Mouse (Mus musculus): ENCODE data around the gene Rpl27a. TPM values are rescaled to one million over a fixed set of nuclear protein-coding genes. Genes with fewer than 3 reads are reported as not detected.

Rpl27a gene
- polyA plus RNA-seq, 1 experiment from 2014 or later = 73.6 TPM

GRCm38 (mm10) chr7:109532691-109533090 is 13.7 kb downstream of the Rpl27a start:
- WGBS = 85% methylated on average over 3 of the region's 3 CpGs
- peaks cover 2% of the 10 kb centered on the region; the same call in 1 of the 2 replicates for H3K36me3 ChIP-seq (ENCODE audit: control insufficient read depth, insufficient read depth, low read length)
- no peaks in the 10 kb centered on the region for H3K27me3 ChIP-seq (ENCODE audit: control insufficient read depth, insufficient read depth, low read depth, low read length)
- no peak overlapping the region for H3K9ac ChIP-seq (ENCODE audit: low read depth, low read length)
- no peak overlapping the region for H3K4me3 ChIP-seq (ENCODE audit: low read depth, low read length)
- ATAC-seq = no peak
- H3K9me3 ChIP-seq (replicated peaks; ENCODE audit: control insufficient read depth, low read length, poor library complexity, severe bottlenecking) = no peaks in the 10 kb centered on the region
- H3K4me2 ChIP-seq (ENCODE audit: low read length) = no peak overlapping the region
- peaks cover 2% of the 10 kb centered on the region; the same call in 1 of the 2 replicates for H3K4me1 ChIP-seq (ENCODE audit: control insufficient read depth, insufficient read depth, low read length)
- H3K27ac ChIP-seq (ENCODE audit: low read length) = no peak overlapping the region

- H3K4me1 ChIP-seq (ENCODE audit: control insufficient read depth, insufficient read depth, low read length) = peaks cover 2% of the 10 kb centered on the region; the same call in 1 of the 2 replicates
- no peak overlapping the region for H3K4me2 ChIP-seq (ENCODE audit: low read length)
- no peak overlapping the region for H3K27ac ChIP-seq (ENCODE audit: low read length)
- no peaks in the 10 kb centered on the region for H3K27me3 ChIP-seq (ENCODE audit: control insufficient read depth, insufficient read depth, low read depth, low read length)
- peaks cover 2% of the 10 kb centered on the region; the same call in 1 of the 2 replicates for H3K36me3 ChIP-seq (ENCODE audit: control insufficient read depth, insufficient read depth, low read length)
- H3K4me3 ChIP-seq (ENCODE audit: low read depth, low read length) = no peak overlapping the region
- no peak overlapping the region for H3K9ac ChIP-seq (ENCODE audit: low read depth, low read length)
- ATAC-seq = no peak
- WGBS = 90% methylated on average over 4 of the region's 4 CpGs
- H3K9me3 ChIP-seq (replicated peaks; ENCODE audit: control insufficient read depth, low read length, poor library complexity, severe bottlenecking) = no peaks in the 10 kb centered on the region
These were observed 14.2 kb downstream of the Rpl27a start for GRCm38 (mm10) chr7:109533129-109533528.

GRCm38 (mm10) chr7:109533888-109534287 is 14.9 kb downstream of the Rpl27a start:
- H3K27me3 ChIP-seq (ENCODE audit: control insufficient read depth, insufficient read depth, low read depth, low read length) = no peaks in the 10 kb centered on the region
- ATAC-seq = no peak
- WGBS = 80% methylated on average over 4 of the region's 4 CpGs

GRCm38 (mm10) chr7:109534921-109535320 is 16.0 kb downstream of the Rpl27a start:
- H3K9me3 ChIP-seq (replicated peaks; ENCODE audit: control insufficient read depth, low read length, poor library complexity, severe bottlenecking) = no peaks in the 10 kb centered on the region
- ATAC-seq = no peak
- H3K36me3 ChIP-seq (ENCODE audit: control insufficient read depth, insufficient read depth, low read length) = peaks cover 2% of the 10 kb centered on the region; the same call in 1 of the 2 replicates
- H3K9ac ChIP-seq (ENCODE audit: low read depth, low read length) = no peak overlapping the region
- H3K4me3 ChIP-seq (ENCODE audit: low read depth, low read length) = no peak overlapping the region
- no peaks in the 10 kb centered on the region for H3K27me3 ChIP-seq (ENCODE audit: control insufficient read depth, insufficient read depth, low read depth, low read length)
- 88% methylated on average over 3 of the region's 3 CpGs for WGBS
- no peak overlapping the region for H3K4me2 ChIP-seq (ENCODE audit: low read length)
- peaks cover 2% of the 10 kb centered on the region; the same call in 1 of the 2 replicates for H3K4me1 ChIP-seq (ENCODE audit: control insufficient read depth, insufficient read depth, low read length)
- no peak overlapping the region for H3K27ac ChIP-seq (ENCODE audit: low read length)

More at GRCm38 (mm10) chr7:109533888-109534287, 14.9 kb downstream of the Rpl27a start:
- Histone ChIP-seq H3K9ac (ENCODE audit: low read depth, low read length) (no peak overlapping the region), H3K4me1 (ENCODE audit: control insufficient read depth, insufficient read depth, low read length) (peaks cover 2% of the 10 kb centered on the region; the same call in 1 of the 2 replicates), H3K9me3 (replicated peaks; ENCODE audit: control insufficient read depth, low read length, poor library complexity, severe bottlenecking) (no peaks in the 10 kb centered on the region), H3K4me2 (ENCODE audit: low read length) (no peak overlapping the region), H3K36me3 (ENCODE audit: control insufficient read depth, insufficient read depth, low read length) (peaks cover 2% of the 10 kb centered on the region; the same call in 1 of the 2 replicates), H3K4me3 (ENCODE audit: low read depth, low read length) (no peak overlapping the region), H3K27ac (ENCODE audit: low read length) (no peak overlapping the region)

- peak overlapping the region; percentile 24; the same call in 1 of the 2 replicates for H3K27ac ChIP-seq (ENCODE audit: low read length)
These were observed 17.6 kb downstream of the Rpl27a start for GRCm38 (mm10) chr7:109536451-109536946.

GRCm38 (mm10) chr7:109540902-109541301 is 22.0 kb downstream of the Rpl27a start:
- no peak for ATAC-seq
- no peak overlapping the region for H3K9ac ChIP-seq (ENCODE audit: low read depth, low read length)

More at GRCm38 (mm10) chr7:109536451-109536946, 17.6 kb downstream of the Rpl27a start:
- peaks cover 2% of the 10 kb centered on the region; the same call in 1 of the 2 replicates for H3K4me1 ChIP-seq (ENCODE audit: control insufficient read depth, insufficient read depth, low read length)
- peaks cover 2% of the 10 kb centered on the region; the same call in 1 of the 2 replicates for H3K36me3 ChIP-seq (ENCODE audit: control insufficient read depth, insufficient read depth, low read length)
- H3K9me3 ChIP-seq (replicated peaks; ENCODE audit: control insufficient read depth, low read length, poor library complexity, severe bottlenecking) = no peaks in the 10 kb centered on the region
- no peak overlapping the region for H3K4me3 ChIP-seq (ENCODE audit: low read depth, low read length)
- no peak overlapping the region for H3K4me2 ChIP-seq (ENCODE audit: low read length)
- peak; percentile 86 for ATAC-seq
- no peak overlapping the region for H3K9ac ChIP-seq (ENCODE audit: low read depth, low read length)
- 33% methylated on average over 4 of the region's 4 CpGs for WGBS
- H3K27me3 ChIP-seq (ENCODE audit: control insufficient read depth, insufficient read depth, low read depth, low read length) = no peaks in the 10 kb centered on the region

GRCm38 (mm10) chr7:109541609-109542363 is 22.8 kb downstream of the Rpl27a start:
- H3K4me3 ChIP-seq (ENCODE audit: low read depth, low read length) = no peak overlapping the region
- no peak overlapping the region for H3K27ac ChIP-seq (ENCODE audit: low read length)
- ATAC-seq = no peak
- H3K27me3 ChIP-seq (ENCODE audit: control insufficient read depth, insufficient read depth, low read depth, low read length) = no peaks in the 10 kb centered on the region
- no peak overlapping the region for H3K9ac ChIP-seq (ENCODE audit: low read depth, low read length)
- H3K4me1 ChIP-seq (ENCODE audit: control insufficient read depth, insufficient read depth, low read length) = peaks cover 2% of the 10 kb centered on the region; the same call in 1 of the 2 replicates
- H3K36me3 ChIP-seq (ENCODE audit: control insufficient read depth, insufficient read depth, low read length) = no peaks in the 10 kb centered on the region
- H3K4me2 ChIP-seq (ENCODE audit: low read length) = no peak overlapping the region
- 89% methylated on average over 10 of the region's 10 CpGs for WGBS
- H3K9me3 ChIP-seq (replicated peaks; ENCODE audit: control insufficient read depth, low read length, poor library complexity, severe bottlenecking) = no peaks in the 10 kb centered on the region

More at GRCm38 (mm10) chr7:109540902-109541301, 22.0 kb downstream of the Rpl27a start:
- Histone ChIP-seq H3K4me2 (ENCODE audit: low read length) (no peak overlapping the region), H3K36me3 (ENCODE audit: control insufficient read depth, insufficient read depth, low read length) (no peaks in the 10 kb centered on the region), H3K4me1 (ENCODE audit: control insufficient read depth, insufficient read depth, low read length) (peaks cover 2% of the 10 kb centered on the region; the same call in 1 of the 2 replicates), H3K9me3 (replicated peaks; ENCODE audit: control insufficient read depth, low read length, poor library complexity, severe bottlenecking) (no peaks in the 10 kb centered on the region), H3K27ac (ENCODE audit: low read length) (no peak overlapping the region), H3K4me3 (ENCODE audit: low read depth, low read length) (no peak overlapping the region), H3K27me3 (ENCODE audit: control insufficient read depth, insufficient read depth, low read depth, low read length) (no peaks in the 10 kb centered on the region)

GRCm38 (mm10) chr7:109542364-109542628 is 23.3 kb downstream of the Rpl27a start:
- Histone ChIP-seq H3K27me3 (ENCODE audit: control insufficient read depth, insufficient read depth, low read depth, low read length) (no peaks in the 10 kb centered on the region), H3K27ac (ENCODE audit: low read length) (no peak overlapping the region), H3K4me3 (ENCODE audit: low read depth, low read length) (no peak overlapping the region), H3K4me2 (ENCODE audit: low read length) (no peak overlapping the region), H3K9ac (ENCODE audit: low read depth, low read length) (no peak overlapping the region), H3K4me1 (ENCODE audit: control insufficient read depth, insufficient read depth, low read length) (no peaks in the 10 kb centered on the region), H3K36me3 (ENCODE audit: control insufficient read depth, insufficient read depth, low read length) (no peaks in the 10 kb centered on the region), H3K9me3 (replicated peaks; ENCODE audit: control insufficient read depth, low read length, poor library complexity, severe bottlenecking) (no peaks in the 10 kb centered on the region)
- no peak for ATAC-seq
- WGBS = 95% methylated on average over 3 of the region's 3 CpGs

GRCm38 (mm10) chr7:109544792-109545191 is 25.8 kb downstream of the Rpl27a start:
- Histone ChIP-seq H3K4me3 (ENCODE audit: low read depth, low read length) (no peak overlapping the region), H3K27ac (ENCODE audit: low read length) (no peak overlapping the region), H3K9me3 (replicated peaks; ENCODE audit: control insufficient read depth, low read length, poor library complexity, severe bottlenecking) (no peaks in the 10 kb centered on the region), H3K36me3 (ENCODE audit: control insufficient read depth, insufficient read depth, low read length) (no peaks in the 10 kb centered on the region), H3K4me1 (ENCODE audit: control insufficient read depth, insufficient read depth, low read length) (no peaks in the 10 kb centered on the region), H3K27me3 (ENCODE audit: control insufficient read depth, insufficient read depth, low read depth, low read length) (no peaks in the 10 kb centered on the region), H3K4me2 (ENCODE audit: low read length) (no peak overlapping the region), H3K9ac (ENCODE audit: low read depth, low read length) (no peak overlapping the region)
- WGBS = 77% methylated on average over 5 of the region's 5 CpGs
- no peak for ATAC-seq
